Mouse (Mus musculus) liver, embryonic 14.5 days (tissue): ENCODE data around the gene Plekhs1. TPM values are rescaled to one million over a fixed set of nuclear protein-coding genes. Genes with fewer than 3 reads are reported as not detected.
A peak's percentile ranks its signal among the peaks of the same experiment; 100 is the strongest.

Source experiments
- ATAC-seq: fragments of 200-750 bp; cut with Nextera tagmentation; 2 replicates; pipeline ENCODE4 v1.8.0; 2017; ENCODE audit warnings: moderate number of reproducible peaks, mild to moderate bottlenecking, moderate library complexity; ENCODE audit not compliant: insufficient read depth
- DNase-seq, 3 experiments: peaks; one replicate each; pipeline ENCODE4 v3.0.0-alpha.2; 2012 to 2013; ENCODE audit warnings: low read depth in 3 of 3, low spot score in 3 of 3
- H3K27ac ChIP-seq: fragments of 300-500 bp; sonication (generic); 2 replicates; pipeline ENCODE4 v1.5.1; 2014; ENCODE audit warnings: moderate library complexity, mild to moderate bottlenecking, control low read depth, inconsistent platforms
- H3K27me3 ChIP-seq: fragments of 300-500 bp; sonication (generic); 2 replicates; pipeline ENCODE4 v1.6.1; 2014; ENCODE audit warnings: mild to moderate bottlenecking, low read length, moderate library complexity; ENCODE audit not compliant: control insufficient read depth, insufficient read depth
- H3K36me3 ChIP-seq: fragments of 300-500 bp; sonication (generic); replicated peaks from 2 replicates; pipeline ENCODE4 v1.6.1; 2014; ENCODE audit warnings: low read depth; ENCODE audit not compliant: control insufficient read depth, insufficient read depth
- H3K4me1 ChIP-seq, 2 experiments: fragments of 200-500 bp in 1 of 2; fragments of 300-500 bp in 1 of 2; sonication (generic) in 1 of 2; replicated peaks; 2 replicates each; pipeline ENCODE4 v1.6.1; 2012 to 2014; ENCODE audit warnings: antibody characterized with exemption in 1 of 2, inconsistent platforms in 1 of 2, low read length in 1 of 2; ENCODE audit not compliant: control insufficient read depth in 2 of 2, insufficient read depth in 2 of 2
- H3K4me2 ChIP-seq: fragments of 300-500 bp; sonication (generic); 2 replicates; pipeline ENCODE4 v1.6.1; 2014; ENCODE audit warnings: low read depth, mild to moderate bottlenecking, control low read depth, moderate library complexity
- H3K4me3 ChIP-seq, 2 experiments: fragments of 200-500 bp in 1 of 2; fragments of 300-500 bp in 1 of 2; sonication (generic) in 1 of 2; 2 replicates each; pipeline ENCODE4 v1.5.1; 2012 to 2014; ENCODE audit warnings: low read depth in 2 of 2, low read length in 2 of 2, mild to moderate bottlenecking in 2 of 2, control low read depth in 1 of 2, inconsistent platforms in 1 of 2, moderate library complexity in 1 of 2; ENCODE audit not compliant: insufficient read depth in 1 of 2
- H3K9ac ChIP-seq: fragments of 300-500 bp; sonication (generic); replicated peaks from 2 replicates; pipeline ENCODE4 v1.6.1; 2014; ENCODE audit warnings: mild to moderate bottlenecking, control low read depth, moderate library complexity
- H3K9me3 ChIP-seq: fragments of 300-500 bp; sonication (generic); 2 replicates; pipeline ENCODE4 v1.6.1; 2016; ENCODE audit warnings: low read length, mixed read lengths; ENCODE audit not compliant: control insufficient read depth
- CTCF ChIP-seq: IDR thresholded peaks from 2 replicates; pipeline ENCODE4 v1.5.1; 2016; ENCODE audit warnings: antibody characterized with exemption, low read depth, control low read depth
- EP300 ChIP-seq: IDR thresholded peaks from 2 replicates; pipeline ENCODE4 v1.6.1; 2016; ENCODE audit warnings: antibody characterized with exemption, low read depth
- WGBS: fragments of 180-500 bp; shearing (Covaris S2); extraction: QIAGEN DNeasy Blood & Tissue Kit; methylation state at CpG from one replicate; pipeline ENCODE4 v1.1.7; 2014; ENCODE audit not compliant: insufficient replicate concordance; 5-methylcytosine and 5-hydroxymethylcytosine counted together
- polyA plus RNA-seq, 2 experiments: library from polyadenylated mRNA; depleted of rRNA in 1 of 2; stranded (reverse) in 1 of 2; unstranded in 1 of 2; fragments of >200 nt; fragmentation: Nextera tagmentation in 1 of 2; extraction: Ambion mirVana in 1 of 2; gene quantifications; 2 replicates each; pipeline versions ENCODE4 v1.2.1 to v1.2.3; 2012 to 2014

The Plekhs1 gene
- polyA plus RNA-seq, 2 experiments = 0.08 TPM; not detected in 1

DNA sequence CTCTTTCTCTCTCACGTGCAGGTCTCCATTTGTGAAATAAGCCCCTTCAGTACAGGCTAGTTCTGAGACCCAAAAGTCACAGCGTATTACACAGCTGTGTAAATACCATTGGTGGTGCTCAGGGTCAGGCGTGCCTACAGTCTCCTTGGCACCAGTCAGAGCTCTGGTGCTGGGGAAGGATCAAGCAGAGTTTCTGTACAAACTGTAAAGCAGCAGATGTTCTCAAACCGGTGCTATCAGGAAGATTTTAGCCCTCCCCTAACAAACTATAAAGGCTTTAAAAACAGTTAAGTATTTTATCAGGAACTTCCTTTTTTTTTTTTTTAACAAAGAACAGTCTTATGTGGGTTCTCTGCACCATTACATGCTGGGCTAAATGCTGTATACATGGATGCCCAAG, 1.3 kb downstream of the Plekhs1 start:
- DNase-seq (no peak), ATAC-seq (no peak)
- no peaks in the 10 kb centered on the region for H3K9me3 ChIP-seq
- TF ChIP-seq CTCF (no peak), EP300 (no peak)
- H3K4me3 ChIP-seq = no peak overlapping the region
- no peaks in the 10 kb centered on the region for H3K27me3 ChIP-seq
- 53% methylated on average over 4 of the region's 4 CpGs for WGBS
- no peaks in the 10 kb centered on the region for H3K36me3 ChIP-seq
- H3K4me1 ChIP-seq = no peaks in the 10 kb centered on the region; a peak in 1 of 4 replicates
- no peak overlapping the region for H3K4me2 ChIP-seq
- no peak overlapping the region for H3K27ac ChIP-seq
- H3K9ac ChIP-seq = no peak overlapping the region

DNA sequence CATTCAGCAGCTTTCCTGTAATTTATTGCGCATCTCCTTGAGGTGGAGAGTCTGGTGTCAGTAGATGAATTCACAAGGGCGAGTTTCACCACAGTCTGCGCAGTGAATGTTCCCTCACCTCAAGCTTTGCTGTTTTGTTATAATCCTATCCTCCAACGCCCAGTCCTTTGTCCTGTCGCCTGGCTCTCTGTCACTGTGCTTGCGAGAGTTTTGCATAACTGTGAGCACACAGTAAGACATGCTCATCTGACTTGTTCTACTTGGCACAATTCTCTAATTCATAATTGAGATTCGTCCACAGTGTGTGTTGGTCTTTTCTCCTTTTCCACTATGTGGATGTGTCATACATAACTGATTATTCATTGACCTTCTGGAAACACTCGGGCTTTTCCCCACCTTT, 5.0 kb downstream of the Plekhs1 start:
- no peak overlapping the region for H3K27ac ChIP-seq
- H3K4me1 ChIP-seq = no peaks in the 10 kb centered on the region; a peak in 1 of 4 replicates
- 62% methylated on average over 8 of the region's 8 CpGs for WGBS
- ATAC-seq (no peak), DNase-seq (no peak)
- H3K36me3 ChIP-seq = no peaks in the 10 kb centered on the region
- no peaks in the 10 kb centered on the region for H3K27me3 ChIP-seq
- no peak overlapping the region for H3K4me2 ChIP-seq
- no peak overlapping the region for H3K4me3 ChIP-seq
- no peak for TF ChIP-seq EP300
- no peak for TF ChIP-seq CTCF
- H3K9ac ChIP-seq = no peak overlapping the region
- H3K9me3 ChIP-seq = no peaks in the 10 kb centered on the region

DNA sequence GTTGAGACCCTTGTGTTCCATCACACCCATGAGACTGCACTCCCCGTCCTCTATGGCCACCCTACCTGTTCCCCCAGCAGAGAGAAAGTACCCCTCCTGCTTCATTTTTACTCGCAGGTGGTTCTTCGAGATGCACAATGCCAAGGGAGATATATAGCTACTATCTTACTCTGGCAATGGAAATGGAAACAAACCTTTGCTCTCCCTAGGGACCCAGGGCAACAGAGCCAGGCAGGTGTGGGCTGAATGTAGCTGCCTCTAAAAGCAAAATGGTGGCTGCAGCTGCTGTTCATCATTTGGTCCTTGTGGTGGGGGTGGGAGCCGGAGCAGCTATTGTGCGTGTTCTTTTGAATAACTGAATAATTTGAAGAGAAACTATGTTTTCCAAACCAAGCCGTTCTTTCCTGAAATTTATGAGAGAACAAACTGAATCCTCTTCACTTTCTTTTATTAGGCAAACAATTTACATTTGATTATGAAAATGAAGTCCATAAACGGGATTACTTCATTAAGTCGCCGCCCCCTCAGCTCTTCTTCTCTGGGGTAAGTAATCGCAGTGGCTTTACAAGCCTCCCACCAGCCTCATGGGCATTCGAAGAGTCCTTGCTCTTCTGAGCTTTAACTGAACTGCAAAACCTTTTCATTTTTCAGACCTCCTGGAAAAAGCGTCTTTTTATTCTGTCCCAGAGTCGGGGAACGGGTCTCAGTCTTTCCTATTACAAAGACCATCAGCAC, 9.0 kb downstream of the Plekhs1 start:
- 69% methylated on average over 14 of the region's 14 CpGs for WGBS
- H3K27me3 ChIP-seq = no peaks in the 10 kb centered on the region
- peaks cover 0 to 5% of the 10 kb centered on the region in 2 experiments; a peak in 2 of 4 replicates for H3K4me1 ChIP-seq
- DNase-seq (no peak), ATAC-seq (no peak)
- no peak overlapping the region for H3K4me2 ChIP-seq
- no peak overlapping the region for H3K27ac ChIP-seq
- TF ChIP-seq CTCF = no peak
- no peak for TF ChIP-seq EP300
- H3K36me3 ChIP-seq = no peaks in the 10 kb centered on the region
- no peak overlapping the region for H3K9ac ChIP-seq
- no peak overlapping the region for H3K4me3 ChIP-seq
- H3K9me3 ChIP-seq = no peaks in the 10 kb centered on the region

DNA sequence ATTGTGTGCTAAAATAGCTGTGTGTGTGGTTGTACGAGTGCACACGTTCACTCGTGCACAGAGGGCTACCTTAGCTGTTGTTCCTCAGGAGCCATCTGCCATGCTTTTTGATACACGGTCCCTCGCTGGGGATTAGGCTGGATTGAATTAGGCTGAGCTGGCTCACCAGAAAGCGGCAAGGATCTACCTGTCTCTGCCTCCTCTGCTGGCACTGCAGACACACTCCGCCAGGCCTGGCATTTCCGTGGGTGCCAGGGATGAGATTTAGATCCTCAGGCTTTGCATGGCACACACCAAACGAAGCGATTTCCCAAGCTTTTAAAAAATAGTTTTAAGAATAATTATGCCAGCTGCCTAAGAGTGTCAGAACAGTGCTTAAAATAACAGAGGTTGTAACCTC, 10.5 kb downstream of the Plekhs1 start:
- Histone ChIP-seq H3K4me2 (no peak overlapping the region), H3K9ac (no peak overlapping the region), H3K27ac (no peak overlapping the region), H3K9me3 (no peaks in the 10 kb centered on the region), H3K36me3 (no peaks in the 10 kb centered on the region), H3K4me3 (no peak overlapping the region), H3K4me1 (peaks cover 0 to 7% of the 10 kb centered on the region in 2 experiments; a peak in 2 of 4 replicates), H3K27me3 (no peaks in the 10 kb centered on the region)
- DNase-seq = no peak
- 70% methylated on average over 10 of the region's 10 CpGs for WGBS
- no peak for ATAC-seq
- no peak for TF ChIP-seq CTCF
- no peak for TF ChIP-seq EP300

DNA sequence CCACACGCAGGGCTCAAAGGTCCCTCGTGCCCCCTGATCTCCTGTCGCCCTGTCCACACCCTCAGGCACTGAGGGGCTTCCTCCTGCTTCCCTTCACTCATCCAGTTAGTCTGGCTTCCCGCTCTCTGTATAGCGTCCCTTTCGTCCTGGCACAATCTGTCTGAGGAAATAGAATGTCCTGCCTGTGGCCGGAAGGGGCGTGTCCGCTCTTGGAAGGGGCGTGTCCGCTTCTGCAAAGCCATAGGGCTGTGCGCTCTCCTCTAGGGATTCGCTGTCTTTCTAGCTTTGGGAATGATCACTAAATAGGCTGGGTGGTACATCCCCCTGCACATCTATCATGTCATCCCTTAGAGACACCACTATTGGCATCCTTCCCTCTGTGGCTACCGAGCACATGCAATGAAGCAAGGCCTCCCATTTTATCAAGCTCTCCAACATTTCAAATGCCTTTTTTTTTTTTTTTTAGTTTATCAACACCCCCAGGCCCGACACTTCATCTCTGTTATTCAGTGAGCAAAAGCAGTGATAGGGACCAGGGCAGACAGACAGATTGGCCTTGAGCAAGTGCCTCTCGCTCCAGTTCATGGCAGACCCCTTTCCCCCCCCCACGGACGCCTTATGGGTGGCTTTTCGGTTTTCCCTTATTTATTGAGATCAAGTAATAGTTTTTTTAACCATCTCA, 13.6 kb downstream of the Plekhs1 start:
- Histone ChIP-seq H3K9me3 (no peaks in the 10 kb centered on the region), H3K4me3 (peak overlapping the region in 1 of 2 experiments; percentile 7; a peak in 1 of 4 replicates), H3K9ac (no peak overlapping the region), H3K27ac (no peak overlapping the region), H3K4me2 (peak overlapping the region; percentile 6), H3K4me1 (peaks cover 0 to 10% of the 10 kb centered on the region in 2 experiments; a peak in 3 of 4 replicates), H3K27me3 (no peaks in the 10 kb centered on the region), H3K36me3 (no peaks in the 10 kb centered on the region)
- 22% methylated on average over 19 of the region's 19 CpGs for WGBS
- TF ChIP-seq EP300 (no peak), CTCF (no peak; the same call in 1 of the 2 replicates)
- DNase-seq (peak in 2 of 3 experiments; percentile 16 to 29), ATAC-seq (no peak)
